Mouse (Mus musculus) heart, postnatal 4 days (tissue): ENCODE results near the gene Xndc1. TPM values are rescaled to one million over a fixed set of nuclear protein-coding genes. Genes with fewer than 3 reads are reported as not detected.

Experiments used
- DNase-seq: peaks from one replicate; pipeline ENCODE4 v3.0.0; 2021
- total RNA-seq, 2 experiments: library from RNA; stranded (reverse); gene quantifications; 2 replicates each; pipeline ENCODE4 v1.2.3; 2021

Gene Xndc1
- total RNA-seq, 2 experiments from 2014 or later = 13.2 to 13.3 TPM

DNA sequence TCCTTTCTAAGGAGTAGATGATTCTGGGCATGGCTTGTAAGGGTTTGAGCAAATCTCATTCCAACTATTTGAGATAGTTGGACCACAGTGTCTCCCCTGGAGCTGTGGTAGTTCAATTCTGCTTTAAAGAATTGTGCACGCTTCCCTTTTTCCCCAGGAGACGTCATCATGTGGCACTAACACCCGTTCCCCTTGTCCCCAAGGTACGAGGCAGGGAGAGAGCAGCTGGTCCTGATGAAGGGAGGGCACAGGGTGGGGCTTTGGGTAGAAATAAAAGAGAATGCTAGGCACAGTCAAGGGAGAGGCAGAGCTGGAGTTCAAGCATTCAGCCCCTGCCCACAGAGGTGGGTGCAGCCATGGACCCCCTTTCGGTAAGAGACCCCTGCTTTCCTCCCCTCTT, 17.5 kb downstream of the Xndc1 start, which contains the start of gene Trpc2:
Trpc2 (plus strand) TSS at position 301 of the 400 bp plus-strand sequence.
- no peak for DNase-seq

DNA sequence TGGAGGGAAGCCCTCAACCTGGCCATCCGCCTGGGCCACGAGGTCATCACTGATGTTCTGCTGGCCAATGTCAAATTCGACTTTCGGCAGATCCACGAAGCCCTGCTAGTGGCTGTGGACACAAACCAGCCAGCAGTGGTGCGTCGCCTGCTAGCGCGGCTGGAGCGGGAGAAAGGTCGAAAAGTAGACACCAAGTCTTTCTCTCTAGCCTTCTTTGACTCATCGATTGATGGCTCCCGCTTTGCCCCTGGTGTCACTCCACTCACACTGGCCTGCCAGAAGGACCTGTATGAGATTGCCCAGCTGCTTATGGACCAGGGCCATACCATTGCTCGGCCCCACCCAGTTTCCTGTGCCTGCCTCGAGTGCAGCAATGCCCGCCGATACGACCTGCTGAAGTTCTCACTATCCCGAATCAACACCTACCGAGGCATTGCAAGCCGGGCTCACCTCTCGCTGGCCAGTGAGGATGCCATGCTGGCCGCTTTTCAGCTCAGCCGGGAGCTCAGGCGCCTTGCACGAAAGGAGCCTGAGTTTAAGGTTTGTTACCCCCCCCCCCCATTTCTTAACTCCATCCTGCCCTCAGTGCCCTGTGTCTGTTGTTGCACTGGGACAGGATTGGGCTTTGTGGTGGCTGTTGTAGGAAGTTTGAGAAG, 18.9 kb downstream of the Xndc1 start:
- DNase-seq = no peak

DNA sequence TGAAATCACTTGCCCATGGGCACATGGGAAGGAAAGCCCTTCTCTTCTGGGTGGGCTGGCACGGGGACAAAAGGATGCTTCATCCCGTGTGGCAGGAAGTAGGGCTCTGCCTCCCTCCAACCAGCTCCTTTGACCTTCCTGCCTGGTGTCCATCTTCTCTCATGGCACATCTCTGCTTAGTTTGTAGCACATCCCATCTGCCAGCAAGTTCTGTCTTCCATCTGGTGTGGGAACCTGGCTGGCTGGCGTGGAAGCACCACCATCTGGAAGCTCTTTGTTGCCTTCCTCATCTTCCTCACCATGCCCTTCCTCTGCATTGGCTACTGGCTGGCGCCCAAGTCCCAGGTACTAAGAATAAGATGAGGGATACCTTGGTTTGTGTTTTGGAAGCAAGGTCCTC, 22.0 kb downstream of the Xndc1 start:
- no peak for DNase-seq

DNA sequence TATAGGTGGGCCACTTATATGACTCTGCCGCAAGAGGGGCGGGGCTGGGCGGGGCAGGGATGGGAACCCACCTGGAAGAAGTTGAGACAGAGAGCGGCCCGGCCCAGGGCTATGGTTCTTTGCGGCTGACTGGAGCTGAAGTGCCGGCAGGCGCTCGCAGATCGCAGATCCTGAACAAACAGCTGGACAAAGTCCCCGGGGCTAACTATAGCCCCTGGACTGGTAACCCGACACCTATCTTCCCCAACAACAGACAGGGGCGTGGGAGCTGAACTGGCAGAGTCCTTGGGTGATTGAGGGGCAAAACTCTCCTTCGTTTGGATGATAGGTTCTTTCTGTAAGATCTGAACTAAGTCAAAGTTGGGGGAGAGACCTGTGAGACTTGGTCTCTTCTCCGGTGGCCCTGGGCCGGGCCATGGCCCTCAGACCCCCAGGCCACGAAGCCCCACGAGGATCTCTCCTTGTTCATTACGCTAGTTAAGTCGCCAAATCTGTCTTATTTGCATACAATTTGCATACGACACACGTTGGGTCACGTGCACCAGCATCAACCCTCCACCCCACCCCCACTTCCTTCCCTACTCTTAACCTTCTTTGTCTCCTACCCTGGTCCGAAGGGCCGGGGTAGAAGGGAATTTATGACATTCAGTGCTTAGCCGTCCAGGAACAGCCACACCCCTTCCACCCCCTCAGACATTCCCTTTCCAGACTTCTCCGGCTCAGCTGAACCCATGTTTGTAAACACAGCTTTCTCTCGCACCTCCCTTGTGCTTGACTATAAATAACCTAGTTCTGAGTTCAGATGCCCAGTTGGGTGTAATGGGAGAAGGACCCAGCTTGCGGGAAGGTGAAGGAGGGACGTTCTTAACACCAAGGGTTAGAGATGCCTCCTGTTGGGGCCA, 34.7 kb downstream of the Xndc1 start:
- DNase-seq = peak; percentile 37

DNA sequence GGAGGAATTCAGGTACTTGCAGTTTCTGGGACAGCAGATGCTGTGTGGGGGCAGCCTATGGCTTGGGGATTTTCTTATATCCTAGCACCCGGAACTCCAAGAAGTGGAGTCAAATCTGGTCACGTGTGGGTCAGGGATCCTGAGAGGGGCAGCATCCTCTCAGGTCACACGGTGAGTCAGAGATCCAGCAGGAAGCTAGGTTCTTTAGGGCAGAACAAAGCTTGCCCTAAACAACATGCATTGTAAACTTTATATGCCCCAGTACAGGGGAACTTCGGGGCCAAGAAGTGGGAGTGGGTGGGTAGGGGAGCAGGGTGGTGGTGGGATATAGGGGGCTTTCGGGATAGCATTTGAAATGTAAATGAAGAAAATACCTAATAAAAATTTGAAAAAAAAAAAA, 35.6 kb downstream of the Xndc1 start:
- no peak for DNase-seq

DNA sequence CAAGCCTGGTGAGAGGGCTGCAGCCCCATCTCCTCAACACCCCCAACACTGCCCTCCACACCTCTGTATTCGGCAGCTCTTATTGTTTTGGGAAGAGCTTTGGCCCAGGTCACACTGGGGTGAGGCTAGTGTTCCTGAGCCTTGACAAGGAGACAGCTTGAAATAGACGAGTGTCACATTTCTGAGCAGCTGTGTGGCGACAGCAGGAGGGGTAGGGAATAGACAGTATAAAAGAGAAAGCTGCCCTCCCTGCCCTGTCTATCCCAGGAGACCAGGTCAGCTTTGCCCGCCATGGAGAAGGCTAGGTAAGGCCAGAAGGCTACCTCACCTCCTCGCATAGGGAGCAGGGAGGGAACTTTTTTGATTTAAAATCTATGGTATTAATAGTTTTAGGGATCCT, 36.2 kb downstream of the Xndc1 start, which contains the start of gene Art1:
Art1 (plus strand) TSS at position 257 of the 400 bp plus-strand sequence.
- no peak for DNase-seq

DNA sequence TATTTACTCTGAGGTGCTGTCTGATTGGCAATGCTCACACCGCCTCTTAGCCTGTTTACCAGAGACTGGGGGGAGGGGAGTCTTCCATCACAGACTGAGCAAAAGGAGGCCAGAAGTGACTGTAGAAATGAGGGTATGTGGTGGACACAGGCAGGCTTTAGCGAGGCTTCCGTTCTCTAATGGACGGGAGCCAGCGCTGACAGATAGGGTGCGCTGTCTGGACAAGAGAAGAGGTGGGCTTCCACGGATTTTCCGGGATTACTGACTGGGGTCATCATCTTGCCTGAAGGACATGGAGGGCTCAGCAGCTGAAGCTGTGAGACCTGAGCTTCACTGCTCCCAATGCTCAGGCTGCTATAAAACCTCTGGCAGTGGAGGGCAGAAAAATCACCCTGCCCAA, 36.9 kb downstream of the Xndc1 start:
- peak; percentile 23 for DNase-seq

DNA sequence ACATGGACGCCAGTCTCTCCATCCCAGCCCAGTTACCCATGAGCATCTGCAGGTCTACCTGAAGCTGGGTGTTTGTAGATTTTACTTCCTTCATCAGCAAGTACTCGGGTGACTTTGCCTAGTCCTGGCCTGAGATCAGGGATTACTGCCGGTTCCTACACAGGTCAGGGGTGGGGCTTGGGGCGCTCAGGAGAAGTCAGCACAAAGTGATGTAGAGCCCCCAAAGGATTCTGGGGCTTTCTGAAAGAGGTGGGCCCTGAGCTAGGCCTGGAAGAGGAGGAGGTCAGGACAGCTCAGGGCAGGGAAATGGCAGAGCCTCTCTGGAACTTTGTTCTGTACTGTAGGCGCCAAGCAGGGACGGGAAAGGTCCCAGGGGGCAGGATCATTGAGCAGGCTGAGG, 37.4 kb downstream of the Xndc1 start:
- DNase-seq = no peak

DNA sequence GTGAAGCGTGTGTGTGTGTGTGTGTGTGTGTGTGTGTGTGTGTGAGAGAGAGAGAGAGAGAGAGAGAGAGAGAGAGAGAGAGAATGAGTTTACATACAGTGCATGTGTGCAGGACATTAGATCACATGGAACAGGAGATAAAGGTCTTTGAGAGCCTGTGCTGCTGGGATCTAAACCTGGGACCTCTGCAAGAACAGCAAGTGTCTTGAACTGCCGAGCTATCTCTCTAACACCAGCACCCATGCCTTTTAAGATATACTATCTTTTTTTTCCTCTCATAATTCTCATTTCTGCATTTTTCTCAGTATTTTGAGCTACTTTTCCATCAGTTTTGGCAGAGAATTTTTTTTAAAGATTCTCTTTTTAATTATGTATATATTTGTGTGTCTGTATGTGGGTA, 38.2 kb downstream of the Xndc1 start:
- no peak for DNase-seq

DNA sequence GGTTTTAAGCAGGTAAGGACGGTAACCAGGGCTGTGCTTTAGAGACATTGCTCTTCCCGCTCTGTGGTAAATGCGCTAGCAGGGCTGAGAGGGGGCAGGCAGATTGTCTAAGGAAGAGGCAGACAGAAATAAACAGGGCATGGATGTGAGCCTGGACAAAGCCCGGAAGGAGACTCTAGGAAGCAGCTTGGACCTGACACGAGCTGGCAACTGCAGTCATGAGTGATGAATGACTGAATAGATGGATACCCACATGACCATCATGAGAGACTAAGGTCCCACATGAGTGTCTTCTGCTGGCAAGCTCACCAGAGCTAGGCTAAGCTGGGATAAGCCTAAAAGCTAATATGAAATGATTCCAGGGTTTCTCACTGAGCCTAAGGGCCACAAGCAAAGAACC, 38.8 kb downstream of the Xndc1 start:
- no peak for DNase-seq

DNA sequence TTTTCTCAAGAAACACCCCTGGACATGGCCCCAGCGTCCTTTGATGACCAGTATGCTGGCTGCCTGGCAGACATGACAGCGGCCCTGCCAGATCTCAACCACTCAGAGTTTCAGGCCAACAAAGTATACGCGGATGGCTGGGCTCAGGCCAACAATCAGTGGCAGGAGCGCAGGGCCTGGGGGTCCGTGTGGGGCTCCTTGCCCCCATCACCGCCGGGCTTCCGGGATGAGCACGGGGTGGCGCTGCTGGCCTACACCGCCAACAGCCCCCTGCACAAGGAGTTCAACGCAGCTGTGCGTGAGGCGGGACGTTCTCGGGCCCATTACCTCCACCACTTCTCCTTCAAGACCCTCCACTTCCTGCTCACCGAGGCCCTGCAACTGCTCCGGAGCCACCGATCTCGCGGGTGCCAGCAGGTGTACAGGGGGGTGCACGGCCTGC, 41.4 kb downstream of the Xndc1 start:
- peak; percentile 60 for DNase-seq

DNA sequence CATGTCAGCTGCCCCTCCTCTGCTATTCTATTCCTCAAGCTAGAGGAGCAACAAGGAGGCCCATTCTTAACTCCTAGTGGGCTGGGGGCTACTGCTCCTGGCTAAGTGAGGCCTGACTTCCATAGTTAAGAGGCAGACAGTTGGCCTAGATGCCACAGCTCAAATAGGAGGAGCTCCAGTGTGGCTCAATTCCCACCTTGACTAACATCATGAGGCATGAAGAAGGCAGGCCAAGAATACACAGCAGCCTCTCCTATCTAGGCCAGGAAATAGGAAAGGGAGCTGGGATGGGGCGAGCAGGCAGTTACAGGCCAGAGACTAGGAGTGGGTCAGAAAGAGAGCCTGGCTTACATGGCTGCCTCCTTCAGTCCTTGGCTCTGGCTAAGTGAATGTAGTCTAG, 42.9 kb downstream of the Xndc1 start:
- DNase-seq = no peak

DNA sequence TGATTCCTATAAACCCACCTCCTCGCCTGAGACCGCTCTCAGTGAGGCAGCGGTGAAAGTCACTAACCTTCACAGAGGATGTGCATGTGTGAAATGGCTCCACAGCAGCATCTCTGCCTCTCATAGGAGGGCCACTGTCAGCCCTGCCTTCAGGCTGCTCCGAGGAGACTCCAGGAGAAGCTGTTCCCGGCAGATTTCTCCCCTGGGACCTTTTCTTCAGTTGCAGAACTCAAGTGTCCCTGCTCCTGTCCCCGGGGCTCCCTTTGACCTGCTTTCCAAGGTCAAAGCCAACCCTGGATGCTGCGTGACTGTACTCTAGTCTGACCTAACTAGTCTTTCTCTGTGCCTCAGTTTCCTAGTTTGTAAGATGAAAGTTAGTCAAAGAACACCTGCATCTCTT, 43.9 kb downstream of the Xndc1 start, which contains the start of gene Art5:
Art5 (minus strand) TSS at position 319 of the 400 bp plus-strand sequence.
- no peak for DNase-seq

DNA sequence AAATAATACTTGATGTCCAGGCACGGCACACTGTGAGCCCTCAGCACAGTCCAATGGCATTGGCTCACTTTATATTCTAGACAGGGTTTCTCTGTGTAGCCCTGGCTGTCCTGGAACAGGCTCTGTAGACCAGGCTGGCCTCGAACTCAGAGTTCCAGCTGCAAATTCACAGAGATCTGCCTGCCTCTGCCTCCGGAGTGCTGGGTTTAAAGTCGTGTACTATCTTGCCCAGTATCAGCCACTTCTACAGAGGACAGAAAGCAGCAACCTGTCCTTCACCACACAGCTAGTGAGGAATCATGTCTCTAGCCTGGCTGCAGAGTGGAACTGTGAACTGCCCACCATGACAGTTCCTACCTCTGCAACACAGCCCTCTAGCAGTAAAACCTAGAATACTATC, 44.4 kb downstream of the Xndc1 start:
- DNase-seq = no peak

DNA sequence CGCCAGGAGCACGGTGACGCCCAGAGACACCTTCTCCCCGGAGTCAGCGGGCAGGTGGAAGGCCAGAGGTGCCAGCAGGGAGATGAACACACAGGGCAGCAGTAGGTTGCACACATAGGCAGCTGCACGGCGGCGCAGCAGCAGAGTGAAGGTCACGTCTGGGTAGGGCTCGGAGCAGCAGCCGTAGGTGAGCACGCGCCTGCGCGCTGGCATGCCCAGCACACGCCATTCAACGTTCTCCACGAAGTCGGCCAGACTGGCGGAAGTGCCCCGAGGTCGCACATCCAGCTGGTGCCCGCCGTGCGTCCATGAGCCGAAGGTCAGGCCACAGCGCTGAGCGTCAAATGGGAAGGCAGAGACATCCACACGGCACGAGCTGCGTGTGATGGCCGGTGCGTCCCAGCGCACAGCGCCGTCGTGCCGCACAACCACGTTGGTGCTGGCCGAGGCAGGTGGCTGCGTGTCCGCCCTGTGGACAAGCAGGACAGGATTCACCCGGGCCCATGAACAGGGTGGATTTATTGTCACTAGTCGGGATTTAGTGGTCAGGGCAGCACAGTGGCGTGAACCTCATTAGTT, 47.9 kb downstream of the Xndc1 start:
- DNase-seq = no peak

DNA sequence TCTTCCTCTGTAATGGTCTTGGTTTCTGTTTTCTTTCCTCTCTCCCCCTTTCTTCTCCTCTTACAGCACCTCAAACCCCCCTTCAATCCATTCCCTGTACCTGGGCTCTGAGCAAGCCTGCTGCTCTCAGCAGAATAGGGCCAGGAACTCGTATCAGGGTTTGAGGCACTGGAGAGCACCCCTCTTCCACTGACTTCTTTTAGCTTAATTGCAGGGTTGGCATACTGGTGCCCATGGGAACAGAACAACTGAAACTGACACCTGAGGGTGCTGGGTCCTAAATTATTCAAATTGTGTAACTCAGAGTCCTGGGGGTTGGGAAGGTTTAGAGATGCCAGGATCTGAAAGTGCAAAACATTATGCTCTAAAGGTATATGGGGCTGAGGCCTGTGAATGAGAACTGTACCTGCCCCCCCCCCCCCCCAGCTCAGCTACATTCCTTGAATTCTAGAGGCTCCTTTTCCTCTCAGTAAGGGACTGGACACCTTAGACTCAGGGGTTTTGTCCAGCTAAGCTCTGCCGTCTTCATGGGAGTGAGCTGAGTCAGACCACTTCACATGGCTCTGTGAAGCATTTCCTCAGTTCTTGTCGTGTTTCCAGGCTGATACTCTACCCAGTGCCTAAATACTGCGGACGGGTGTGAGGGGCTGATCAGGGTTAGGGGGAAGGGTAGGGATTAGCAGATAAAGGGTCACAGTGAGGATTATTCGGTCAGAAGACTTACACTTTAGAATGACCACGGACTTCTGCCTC, 51.4 kb downstream of the Xndc1 start, which contains the start of gene Chrna10:
Chrna10 (minus strand) TSS at position 250 of the 753 bp plus-strand sequence.
- no peak for DNase-seq

DNA sequence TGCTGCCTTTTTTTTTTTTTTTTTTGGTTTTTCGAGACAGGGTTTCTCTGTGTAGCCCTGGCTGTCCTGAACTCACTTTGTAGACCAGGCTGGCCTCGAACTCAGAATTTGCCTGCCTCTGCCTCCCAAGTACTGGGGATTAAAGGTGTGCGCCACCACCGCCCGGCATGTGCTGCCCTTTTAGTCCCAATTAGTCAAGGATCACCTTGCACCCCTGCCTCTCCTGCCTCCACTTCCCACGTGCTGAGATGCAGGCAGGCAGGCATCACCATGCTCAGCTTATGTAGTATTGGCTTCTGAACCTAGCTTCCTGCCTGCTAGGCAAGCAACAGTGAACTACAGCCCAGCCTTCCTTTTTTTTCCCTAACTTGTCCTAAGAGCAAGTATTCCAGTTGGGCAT, 52.1 kb downstream of the Xndc1 start:
- no peak for DNase-seq

DNA sequence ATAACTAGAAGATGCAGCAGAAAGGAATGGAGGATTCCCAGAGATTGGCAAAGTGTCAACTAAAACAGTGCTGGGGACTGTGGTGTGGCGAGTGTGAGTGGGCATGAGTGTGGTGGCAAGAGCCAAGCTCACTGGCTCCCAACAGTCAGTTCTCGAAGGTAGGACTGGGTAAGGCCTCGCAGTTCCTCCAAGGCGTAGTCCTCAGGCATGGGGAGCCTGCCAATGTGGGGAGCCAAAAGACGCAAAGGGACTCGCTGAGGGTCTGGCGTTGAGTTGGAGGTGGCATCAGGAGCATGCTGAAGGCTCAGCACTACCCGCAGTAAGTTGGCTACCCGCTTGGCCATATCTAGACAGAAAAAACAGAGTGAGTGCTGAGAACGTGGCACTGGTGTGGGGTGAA, 55.0 kb downstream of the Xndc1 start:
- DNase-seq = no peak

DNA sequence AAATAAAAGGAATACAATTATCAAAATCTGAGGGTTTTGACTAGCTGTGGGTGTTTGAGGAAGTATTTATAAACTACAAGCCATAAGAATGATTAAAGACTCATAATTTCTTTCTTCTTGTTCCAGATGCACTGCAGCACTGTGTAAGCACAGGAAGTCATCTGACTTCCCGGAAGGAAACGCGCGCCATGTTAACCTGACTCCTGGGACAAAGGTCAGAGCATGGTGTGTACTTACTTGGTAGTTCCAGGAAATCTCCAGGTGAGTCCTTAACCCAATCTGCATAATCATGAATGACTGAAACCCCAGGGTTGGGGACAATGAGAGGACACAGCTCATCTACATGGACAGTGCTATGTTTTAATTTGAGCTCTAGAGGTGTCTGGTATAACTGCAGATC, 67.1 kb downstream of the Xndc1 start:
- no peak for DNase-seq
